ENCODE assay signal across 8 mouse cellular contexts in genomic region chr4:155761356-155762099, GRCm38 (mm10). TPM values are rescaled to one million over a fixed set of nuclear protein-coding genes. Genes with fewer than 3 reads are reported as not detected.
DNase-seq lines count a peak whose midpoint lies in the region; ATAC-seq and TF ChIP-seq lines count a peak whose summit lies in the region.

No protein-coding gene starts in this region.

- no peaks in the 10 kb centered on the region for H3K9me3 ChIP-seq in heart, embryonic 10.5 days
- no peaks in the 10 kb centered on the region for H3K9me3 ChIP-seq in ES-Bruce4 (replicated peaks; ENCODE audit: control insufficient read depth, insufficient read depth, low read length, poor library complexity, severe bottlenecking)
- H3K9me3 ChIP-seq in limb, embryonic 12.5 days: no peaks in the 10 kb centered on the region

- TF ChIP-seq POLR2A in ES-Bruce4 (IDR thresholded peaks at IDR 0.05; ENCODE audit: insufficient read depth, low read length): no peak
- no peak for TF ChIP-seq POLR2A in small intestine, adult 2 months (IDR thresholded peaks at IDR 0.05; ENCODE audit: low read depth, low read length)

- H3K4me1 ChIP-seq in heart, embryonic 10.5 days: peaks cover 29% of the 10 kb centered on the region
- H3K4me1 ChIP-seq in ES-Bruce4 (ENCODE audit: control insufficient read depth, insufficient read depth, low read length): no peaks in the 10 kb centered on the region
- peaks cover 27% of the 10 kb centered on the region for H3K4me1 ChIP-seq in limb, embryonic 12.5 days (replicated peaks)
- H3K4me1 ChIP-seq in small intestine, adult 2 months (ENCODE audit: control insufficient read depth, insufficient read depth, insufficient read length, low read length): peaks cover 4% of the 10 kb centered on the region

- intact Hi-C loops in left cerebral cortex, postnatal 25 days (cut with DNase I): no loop called here
- intact Hi-C loops in gastrocnemius, postnatal 36 days (cut with DNase I): no loop called here

- TF ChIP-seq CTCF in ES-Bruce4 (IDR thresholded peaks at IDR 0.05; ENCODE audit: low read depth, low read length): no peak
- no peak for TF ChIP-seq CTCF in small intestine, adult 2 months (IDR thresholded peaks at IDR 0.05; ENCODE audit: extremely low read depth, insufficient read length, insufficient replicate concordance, low read depth, low read length)

- peak overlapping the region; percentile 97 for H3K4me2 ChIP-seq in limb, embryonic 12.5 days

- 2% methylated on average over 28 of the region's 28 CpGs for WGBS in heart, embryonic 10.5 days
- 3% methylated on average over 28 of the region's 28 CpGs for WGBS in limb, embryonic 12.5 days
- under 1% methylated on average over 28 of the region's 28 CpGs for WGBS in small intestine, adult 2 months

- H3K27me3 ChIP-seq in heart, embryonic 10.5 days (ENCODE audit: insufficient read depth, poor library complexity, severe bottlenecking): no peaks in the 10 kb centered on the region
- H3K27me3 ChIP-seq in ES-Bruce4 (ENCODE audit: control insufficient read depth, insufficient read depth, low read length, poor library complexity, severe bottlenecking): no peaks in the 10 kb centered on the region
- no peaks in the 10 kb centered on the region for H3K27me3 ChIP-seq in limb, embryonic 12.5 days
- H3K27me3 ChIP-seq in small intestine, adult 2 months (ENCODE audit: control insufficient read depth, insufficient read depth, low read length): no peaks in the 10 kb centered on the region

- H3K36me3 ChIP-seq in heart, embryonic 10.5 days: peaks cover 19% of the 10 kb centered on the region
- peaks cover 7% of the 10 kb centered on the region; the same call in 1 of the 2 replicates for H3K36me3 ChIP-seq in ES-Bruce4 (ENCODE audit: control insufficient read depth, insufficient read depth, low read length, poor library complexity, severe bottlenecking)
- H3K36me3 ChIP-seq in limb, embryonic 12.5 days: peaks cover 16% of the 10 kb centered on the region
- peaks cover 3% of the 10 kb centered on the region; the same call in 1 of the 2 replicates for H3K36me3 ChIP-seq in small intestine, adult 2 months (ENCODE audit: control insufficient read depth, insufficient read depth, low read length)

- no peak for DNase-seq in heart, embryonic 10.5 days (ENCODE audit: low spot score)
- DNase-seq in heart, adult 18-20 months: no peak
- DNase-seq in left cerebral cortex, postnatal 25 days (ENCODE audit: low spot score in 2 of 2): no peak
- DNase-seq in gastrocnemius, postnatal 36 days: no peak

- peak overlapping the region; percentile 77 for H3K4me3 ChIP-seq in heart, embryonic 10.5 days
- peak overlapping the region; percentile 72 for H3K4me3 ChIP-seq in ES-Bruce4 (ENCODE audit: low read depth, low read length)
- peak overlapping the region; percentile 89 for H3K4me3 ChIP-seq in limb, embryonic 12.5 days (replicated peaks)
- peak overlapping the region; percentile 74 for H3K4me3 ChIP-seq in small intestine, adult 2 months (ENCODE audit: low read depth, low read length)

- H3K9ac ChIP-seq in ES-Bruce4 (ENCODE audit: low read depth, poor library complexity, severe bottlenecking): peak overlapping the region; percentile 72
- peak overlapping the region; percentile 82 for H3K9ac ChIP-seq in limb, embryonic 12.5 days (replicated peaks)

- no peak for TF ChIP-seq EP300 in ES-Bruce4 (IDR thresholded peaks at IDR 0.05; ENCODE audit: insufficient read depth, low read depth, low read length)

- peak overlapping the region; percentile 87 for H3K27ac ChIP-seq in heart, embryonic 10.5 days
- no peak overlapping the region for H3K27ac ChIP-seq in ES-Bruce4 (ENCODE audit: insufficient read depth, low read length)
- peak overlapping the region; percentile 64 for H3K27ac ChIP-seq in limb, embryonic 12.5 days
- no peak overlapping the region for H3K27ac ChIP-seq in small intestine, adult 2 months (ENCODE audit: insufficient read depth, low read depth, low read length)

- ATAC-seq in erythroid progenitor cell, adult 5-6 weeks (replicated peaks; ENCODE audit: low FRiP score, poor library complexity, severe bottlenecking): peak; percentile 21
- ATAC-seq in limb, embryonic 12.5 days (ENCODE audit: insufficient number of reproducible peaks, insufficient read depth, low FRiP score, low TSS enrichment, low read depth): peak; percentile 12; the same call in 1 of the 2 replicates

RNA-seq across cellular contexts. Expression of gene Atad3a, which starts 0.6 kb away (rescaled TPM):
- 133 and 147 TPM in 2 replicates for polyA plus RNA-seq in heart, embryonic 10.5 days (2016; fragmentation: Nextera tagmentation; extraction: Ambion mirVana)
- 10 to 100 TPM; 44.6 to 44.8 TPM for total RNA-seq in heart, adult 18-20 months (2021)
- 78.2 and 89.5 TPM in 2 replicates for polyA plus RNA-seq in ES-Bruce4 (2011; ENCODE audit: insufficient read depth, insufficient read length, low read depth, missing spikeins)
- total RNA-seq in erythroid progenitor cell, adult 5-6 weeks (2015; ENCODE audit: low replicate concordance): 0.84 and 35.3 TPM in 2 replicates
- total RNA-seq in erythroid progenitor cell, adult 5-6 weeks (2017; ENCODE audit: low replicate concordance): 3.3 and 5.1 TPM in 2 replicates
- 104 and 108 TPM in 2 replicates for polyA plus RNA-seq in limb, embryonic 12.5 days (2016; fragmentation: Nextera tagmentation; extraction: Ambion mirVana)
- 57.3 and 65.5 TPM in 2 replicates for polyA plus RNA-seq in small intestine, adult 2 months (2012; rRNA removed)
- 10 to 100 TPM; 44.0 to 52.3 TPM for total RNA-seq in left cerebral cortex, postnatal 25 days (2021)
- 10 to 100 TPM; 23.7 to 26.6 TPM for total RNA-seq in gastrocnemius, postnatal 36 days (2021)

RNA-seq across cellular contexts. Expression of gene Vwa1, which starts 13.0 kb away (rescaled TPM):
- 2.1 and 3.1 TPM in 2 replicates for polyA plus RNA-seq in heart, embryonic 10.5 days (2016; fragmentation: Nextera tagmentation; extraction: Ambion mirVana)
- 10 to 100 TPM in 1 of 2 experiments, 1 to 10 TPM in 1; 7.1 to 14.6 TPM for total RNA-seq in heart, adult 18-20 months (2021)
- polyA plus RNA-seq in ES-Bruce4 (2011; ENCODE audit: insufficient read depth, insufficient read length, low read depth, missing spikeins): 0.67 and 0.99 TPM in 2 replicates
- total RNA-seq in erythroid progenitor cell, adult 5-6 weeks (2015; ENCODE audit: low replicate concordance): not detected in 2 replicates
- 0.68 TPM in 1 of 2 replicates, not detected in the other for total RNA-seq in erythroid progenitor cell, adult 5-6 weeks (2017; ENCODE audit: low replicate concordance)
- polyA plus RNA-seq in limb, embryonic 12.5 days (2016; fragmentation: Nextera tagmentation; extraction: Ambion mirVana): 8.3 and 8.8 TPM in 2 replicates
- 18.5 and 125 TPM in 2 replicates for polyA plus RNA-seq in small intestine, adult 2 months (2012; rRNA removed)
- 10 to 100 TPM; 14.0 to 16.6 TPM for total RNA-seq in left cerebral cortex, postnatal 25 days (2021)
- 1 to 10 TPM; 4.6 to 4.7 TPM for total RNA-seq in gastrocnemius, postnatal 36 days (2021)

RNA-seq across cellular contexts. Expression of gene Tmem88b, which starts 24.1 kb away (rescaled TPM):
- polyA plus RNA-seq in heart, embryonic 10.5 days (2016; fragmentation: Nextera tagmentation; extraction: Ambion mirVana): 2.1 and 4.7 TPM in 2 replicates
- total RNA-seq in heart, adult 18-20 months (2021): under 1 TPM; 0.42 to 0.85 TPM
- polyA plus RNA-seq in ES-Bruce4 (2011; ENCODE audit: insufficient read depth, insufficient read length, low read depth, missing spikeins): 0.26 and 0.40 TPM in 2 replicates
- total RNA-seq in erythroid progenitor cell, adult 5-6 weeks (2015; ENCODE audit: low replicate concordance): 0.42 and 1.1 TPM in 2 replicates
- 0.83 and 1.3 TPM in 2 replicates for total RNA-seq in erythroid progenitor cell, adult 5-6 weeks (2017; ENCODE audit: low replicate concordance)
- polyA plus RNA-seq in limb, embryonic 12.5 days (2016; fragmentation: Nextera tagmentation; extraction: Ambion mirVana): 0.50 and 0.91 TPM in 2 replicates
- 0.63 and 2.6 TPM in 2 replicates for polyA plus RNA-seq in small intestine, adult 2 months (2012; rRNA removed)
- total RNA-seq in left cerebral cortex, postnatal 25 days (2021): 10 to 100 TPM; 16.8 to 20.7 TPM
- total RNA-seq in gastrocnemius, postnatal 36 days (2021): under 1 TPM; 0.67 to 0.87 TPM

RNA-seq across cellular contexts. Expression of gene Tmem240, which starts 26.9 kb away (rescaled TPM):
- 0.38 and 0.54 TPM in 2 replicates for polyA plus RNA-seq in heart, embryonic 10.5 days (2016; fragmentation: Nextera tagmentation; extraction: Ambion mirVana)
- total RNA-seq in heart, adult 18-20 months (2021): under 1 TPM; 0.25 to 0.39 TPM
- 0.21 and 0.54 TPM in 2 replicates for polyA plus RNA-seq in ES-Bruce4 (2011; ENCODE audit: insufficient read depth, insufficient read length, low read depth, missing spikeins)
- not detected in 2 replicates for total RNA-seq in erythroid progenitor cell, adult 5-6 weeks (2015; ENCODE audit: low replicate concordance)
- total RNA-seq in erythroid progenitor cell, adult 5-6 weeks (2017; ENCODE audit: low replicate concordance): not detected in 2 replicates
- polyA plus RNA-seq in limb, embryonic 12.5 days (2016; fragmentation: Nextera tagmentation; extraction: Ambion mirVana): 1.4 and 1.6 TPM in 2 replicates
- polyA plus RNA-seq in small intestine, adult 2 months (2012; rRNA removed): 0.53 and 0.80 TPM in 2 replicates
- 10 to 100 TPM; 58.0 to 61.9 TPM for total RNA-seq in left cerebral cortex, postnatal 25 days (2021)
- total RNA-seq in gastrocnemius, postnatal 36 days (2021): under 1 TPM; 0.28 to 0.39 TPM

RNA-seq across cellular contexts. Expression of gene Ankrd65, which starts 28.7 kb away (rescaled TPM):
- polyA plus RNA-seq in heart, embryonic 10.5 days (2016; fragmentation: Nextera tagmentation; extraction: Ambion mirVana): not detected in 2 replicates
- total RNA-seq in heart, adult 18-20 months (2021): not detected
- polyA plus RNA-seq in ES-Bruce4 (2011; ENCODE audit: insufficient read depth, insufficient read length, low read depth, missing spikeins): not detected in 2 replicates
- not detected in 2 replicates for total RNA-seq in erythroid progenitor cell, adult 5-6 weeks (2015; ENCODE audit: low replicate concordance)
- total RNA-seq in erythroid progenitor cell, adult 5-6 weeks (2017; ENCODE audit: low replicate concordance): 1.0 and 9.8 TPM in 2 replicates
- 0.18 TPM in 1 of 2 replicates, not detected in the other for polyA plus RNA-seq in limb, embryonic 12.5 days (2016; fragmentation: Nextera tagmentation; extraction: Ambion mirVana)
- not detected in 2 replicates for polyA plus RNA-seq in small intestine, adult 2 months (2012; rRNA removed)
- total RNA-seq in left cerebral cortex, postnatal 25 days (2021): not detected
- total RNA-seq in gastrocnemius, postnatal 36 days (2021): not detected

Comparison
In these comparisons a context has a peak if more than half of its experiments do, and no peak if none do; other contexts are left out.
1. H3K27ac ChIP-seq: peak in heart, embryonic 10.5 days (single experiment) and limb, embryonic 12.5 days (single experiment); none in ES-Bruce4 (single experiment) and small intestine, adult 2 months (single experiment).
2. RNA of gene Tmem88b, which starts 24.1 kb away (total RNA-seq): 16.8 to 20.7 TPM in left cerebral cortex, postnatal 25 days; 0.67 to 0.87 TPM in gastrocnemius, postnatal 36 days, 0.42 to 0.85 TPM in heart, adult 18-20 months and 0.42 to 1.3 TPM in erythroid progenitor cell, adult 5-6 weeks; every median in the first group is over 4 times any median in the second.
3. Peak in every context shown above with its lines, with median percentiles within 50 percentile points of each other: H3K4me3 ChIP-seq.